Mouse (Mus musculus) ES-E14 (cell line): ENCODE results near the gene Ankrd2.

Source experiments
- CHD2 ChIP-seq: IDR thresholded peaks from 2 replicates; pipeline ENCODE4 v1.6.1; 2014; ENCODE audit warnings: mild to moderate bottlenecking, low read depth, low read length, inconsistent platforms
- HCFC1 ChIP-seq: IDR thresholded peaks from 2 replicates; pipeline ENCODE4 v1.6.1; 2012; ENCODE audit warnings: low read length, inconsistent platforms, borderline replicate concordance; ENCODE audit not compliant: insufficient read depth
- MAFK ChIP-seq: IDR thresholded peaks from 2 replicates; pipeline ENCODE4 v1.6.1; 2014; ENCODE audit warnings: mild to moderate bottlenecking, low read depth, low read length, inconsistent platforms; ENCODE audit not compliant: insufficient read depth
- ZC3H11A ChIP-seq: IDR thresholded peaks from 2 replicates; pipeline ENCODE4 v1.6.1; 2012; ENCODE audit warnings: low read depth, mild to moderate bottlenecking, inconsistent platforms, low read length, borderline replicate concordance
- ZNF384 ChIP-seq: IDR thresholded peaks from 2 replicates; pipeline ENCODE4 v1.6.1; 2012; ENCODE audit warnings: low read depth, low read length, inconsistent platforms

- TF ChIP-seq MAFK (no peak), ZNF384 (no peak), CHD2 (no peak), ZC3H11A (no peak), HCFC1 (no peak)
Observed at GRCm38 (mm10) chr19:42072802-42073201, 37.0 kb downstream of the Ankrd2 start.
